Mouse (Mus musculus) liver, adult 2 months (tissue): ENCODE data around the gene Dnttip1. TPM values are rescaled to one million over a fixed set of nuclear protein-coding genes. Genes with fewer than 3 reads are reported as not detected.

ENCODE experiments used
- DNase-seq: peaks from one replicate; pipeline ENCODE4 v3.0.0-alpha.2; 2011; ENCODE audit warnings: low read depth, low spot score; ENCODE audit errors: extremely low read depth
- H3K27ac ChIP-seq: fragments of 200-500 bp; replicated peaks from 2 replicates; pipeline ENCODE4 v1.5.1; 2012; ENCODE audit warnings: low read depth, mild to moderate bottlenecking, control low read depth, inconsistent platforms, low read length; ENCODE audit not compliant: insufficient read depth
- H3K27me3 ChIP-seq: fragments of 200-500 bp; 2 replicates; pipeline ENCODE4 v1.6.1; 2012; ENCODE audit warnings: mild to moderate bottlenecking, moderate library complexity, low read length, inconsistent platforms; ENCODE audit not compliant: control insufficient read depth, insufficient read depth
- H3K36me3 ChIP-seq: fragments of 200-500 bp; 2 replicates; pipeline ENCODE4 v1.6.1; 2012; ENCODE audit warnings: low read length, inconsistent platforms; ENCODE audit not compliant: control insufficient read depth, insufficient read depth
- H3K4me1 ChIP-seq: fragments of 200-500 bp; 2 replicates; pipeline ENCODE4 v1.6.1; 2011; ENCODE audit warnings: low read length; ENCODE audit not compliant: control insufficient read depth, insufficient read depth
- H3K4me3 ChIP-seq: fragments of 200-500 bp; 2 replicates; pipeline ENCODE4 v1.5.1; 2011; ENCODE audit warnings: low read depth, mild to moderate bottlenecking, control low read depth, low read length, moderate library complexity; ENCODE audit not compliant: insufficient read depth
- H3K79me2 ChIP-seq: fragments of 200-500 bp; 2 replicates; pipeline ENCODE4 v1.6.1; 2012; ENCODE audit warnings: inconsistent platforms, mild to moderate bottlenecking, low read length, moderate library complexity; ENCODE audit not compliant: control insufficient read depth, insufficient read depth
- H3K9ac ChIP-seq: fragments of 200-500 bp; 2 replicates; pipeline ENCODE4 v1.6.1; 2012; ENCODE audit warnings: low read depth, mild to moderate bottlenecking, control low read depth, inconsistent platforms, low read length
- CTCF ChIP-seq: fragments of 200-500 bp; IDR thresholded peaks from 2 replicates; pipeline ENCODE4 v1.5.1; 2011; ENCODE audit warnings: low read depth, low read length, control low read depth
- POLR2A ChIP-seq: fragments of 200-500 bp; IDR thresholded peaks from 2 replicates; pipeline ENCODE4 v1.6.1; 2011; ENCODE audit warnings: low read length, control low read depth; ENCODE audit not compliant: insufficient read depth; ENCODE audit errors: extremely low read depth
- WGBS: fragments of 180-500 bp; shearing (Covaris S2); methylation state at CpG from one replicate; pipeline ENCODE4 v1.1.7; 2018; 5-methylcytosine and 5-hydroxymethylcytosine counted together
- polyA plus RNA-seq: library from polyadenylated mRNA; depleted of rRNA; stranded (reverse); fragments of >200 nt; gene quantifications from 2 replicates; pipeline ENCODE4 v1.2.3, GENCODE M21; 2012; rRNA removed
- total RNA-seq: library from RNA; depleted of rRNA; stranded (reverse); fragments of >200 nt; gene quantifications from 2 replicates; pipeline ENCODE4 v1.2.3, GENCODE M21; 2014; rRNA removed

Dnttip1 gene
- 11.8 and 12.9 TPM in 2 replicates for total RNA-seq
- 11.9 and 17.6 TPM in 2 replicates for polyA plus RNA-seq

GRCm38 (mm10) chr2:164745843-164746479 is at the start of gene Dnttip1, which contains the start of gene Wfdc3:
Gene Dnttip1, plus strand, starts transcription at chr2:164745983.
Gene Wfdc3, minus strand, starts transcription at chr2:164745931.
- peaks cover 6% of the 10 kb centered on the region for H3K36me3 ChIP-seq
- peak within 1 kb of the TSS; percentile 92 for H3K9ac ChIP-seq
- peak within 1 kb of the TSS; percentile 84 for H3K4me3 ChIP-seq
- WGBS, result 1% methylated on average over 70 of the region's 70 CpGs
- no peaks in the 10 kb centered on the region for H3K27me3 ChIP-seq
- peak; percentile 64 for DNase-seq
- H3K79me2 ChIP-seq, result peaks cover 17% of the 10 kb centered on the region; the same call in 1 of the 2 replicates
- peaks cover 8% of the 10 kb centered on the region for H3K4me1 ChIP-seq
- peak within 1 kb of the TSS; percentile 18 for H3K27ac ChIP-seq
- no peak for TF ChIP-seq POLR2A
- no peak for TF ChIP-seq CTCF

- Histone ChIP-seq H3K36me3 (no peaks in the 10 kb centered on the region), H3K4me3 (no peak within 1 kb of the TSS), H3K27me3 (no peaks in the 10 kb centered on the region; the same call in 1 of the 2 replicates), H3K4me1 (no peaks in the 10 kb centered on the region), H3K79me2 (no peaks in the 10 kb centered on the region), H3K9ac (no peak within 1 kb of the TSS), H3K27ac (no peak within 1 kb of the TSS)
- no peak for DNase-seq
- TF ChIP-seq POLR2A, result no peak
- no peak for TF ChIP-seq CTCF
- WGBS, result 81% methylated on average over 4 of the region's 4 CpGs
These were observed 47.6 kb upstream of the Dnttip1 start, which contains the start of gene Spint4 for GRCm38 (mm10) chr2:164698201-164698600. Gene Spint4, plus strand, starts transcription at chr2:164698501.

- H3K79me2 ChIP-seq, result no peaks in the 10 kb centered on the region
- H3K36me3 ChIP-seq, result no peaks in the 10 kb centered on the region
- no peak for TF ChIP-seq CTCF
- no peak for TF ChIP-seq POLR2A
- H3K27ac ChIP-seq, result no peak overlapping the region
- no peaks in the 10 kb centered on the region for H3K4me1 ChIP-seq
- no peak overlapping the region for H3K4me3 ChIP-seq
- no peaks in the 10 kb centered on the region for H3K27me3 ChIP-seq
- whole genome bisulfite sequencing, result 72% methylated on average over 5 of the region's 5 CpGs
- H3K9ac ChIP-seq, result no peak overlapping the region
- DNase-seq, result no peak
These were observed 44.8 kb upstream of the Dnttip1 start for GRCm38 (mm10) chr2:164700959-164701358.

- Histone ChIP-seq H3K27me3 (no peaks in the 10 kb centered on the region), H3K36me3 (no peaks in the 10 kb centered on the region), H3K9ac (no peak overlapping the region), H3K79me2 (no peaks in the 10 kb centered on the region), H3K27ac (no peak overlapping the region), H3K4me1 (no peaks in the 10 kb centered on the region), H3K4me3 (no peak overlapping the region)
- no peak for DNase-seq
- no peak for TF ChIP-seq POLR2A
- no peak for TF ChIP-seq CTCF
- 85% methylated on average over 5 of the region's 5 CpGs for WGBS
These were observed 44.0 kb upstream of the Dnttip1 start for GRCm38 (mm10) chr2:164701761-164702160.

GRCm38 (mm10) chr2:164704235-164704634 is 41.5 kb upstream of the Dnttip1 start:
- no peaks in the 10 kb centered on the region for H3K4me1 ChIP-seq
- 86% methylated on average over 5 of the region's 5 CpGs for WGBS
- no peak overlapping the region for H3K4me3 ChIP-seq
- TF ChIP-seq CTCF, result no peak
- TF ChIP-seq POLR2A, result no peak
- no peak for DNase-seq
- no peaks in the 10 kb centered on the region for H3K36me3 ChIP-seq
- H3K79me2 ChIP-seq, result no peaks in the 10 kb centered on the region
- no peaks in the 10 kb centered on the region for H3K27me3 ChIP-seq
- no peak overlapping the region for H3K9ac ChIP-seq
- no peak overlapping the region for H3K27ac ChIP-seq

- H3K9ac ChIP-seq, result no peak overlapping the region
- no peak for DNase-seq
- 91% methylated on average over 6 of the region's 6 CpGs for WGBS
- H3K79me2 ChIP-seq, result no peaks in the 10 kb centered on the region
- TF ChIP-seq POLR2A, result no peak
- H3K36me3 ChIP-seq, result no peaks in the 10 kb centered on the region
- no peaks in the 10 kb centered on the region for H3K4me1 ChIP-seq
- H3K27me3 ChIP-seq, result no peaks in the 10 kb centered on the region
- no peak overlapping the region for H3K27ac ChIP-seq
- H3K4me3 ChIP-seq, result no peak overlapping the region
These were observed 40.5 kb upstream of the Dnttip1 start for GRCm38 (mm10) chr2:164705328-164705727.
